Comparison of ENCODE assay signal across 8 mouse cellular contexts in genomic region chr12:110843194-110844048, GRCm38 (mm10). TPM values are rescaled to one million over a fixed set of nuclear protein-coding genes. Genes with fewer than 3 reads are reported as not detected.
DNase-seq lines count a peak whose midpoint lies in the region; ATAC-seq and TF ChIP-seq lines count a peak whose summit lies in the region.

No protein-coding gene starts in this region.

- H3K9me3 ChIP-seq in ES-Bruce4 (replicated peaks; ENCODE audit: control insufficient read depth, insufficient read depth, low read length, poor library complexity, severe bottlenecking) = no peaks in the 10 kb centered on the region
- no peaks in the 10 kb centered on the region for H3K9me3 ChIP-seq in forebrain, embryonic 10.5 days
- H3K9me3 ChIP-seq in heart, embryonic 15.5 days (replicated peaks) = no peaks in the 10 kb centered on the region
- H3K9me3 ChIP-seq in liver, postnatal 0 days (ENCODE audit: low read length) = no peaks in the 10 kb centered on the region
- H3K9me3 ChIP-seq in neural tube, embryonic 12.5 days = no peaks in the 10 kb centered on the region
- H3K9me3 ChIP-seq in stomach, embryonic 16.5 days (replicated peaks; ENCODE audit: control insufficient read depth, low read length) = no peaks in the 10 kb centered on the region

- DNase-seq in c-Kit-positive CD71-positive TER-119-negative erythroid progenitor cells, embryonic 14.5 days (ENCODE audit: low read depth) = peak; percentile 81
- DNase-seq in forebrain, embryonic 10.5 days (ENCODE audit: extremely low spot score, low spot score) = peak; percentile 87
- peak; percentile 90 for DNase-seq in kidney, postnatal 14 days
- peak; percentile 90 for DNase-seq in liver, postnatal 0 days

- no peak for TF ChIP-seq EP300 in ES-Bruce4 (IDR thresholded peaks at IDR 0.05; ENCODE audit: insufficient read depth, low read depth, low read length)
- TF ChIP-seq EP300 in liver, postnatal 0 days (IDR thresholded peaks at IDR 0.05; ENCODE audit: low read depth) = no peak

- 21% methylated on average over 32 of the region's 32 CpGs for WGBS in forebrain, embryonic 10.5 days
- 18% methylated on average over 32 of the region's 32 CpGs for WGBS in heart, embryonic 15.5 days
- 16% methylated on average over 32 of the region's 32 CpGs for WGBS in liver, postnatal 0 days (ENCODE audit: insufficient replicate concordance)
- WGBS in neural tube, embryonic 12.5 days = 19% methylated on average over 32 of the region's 32 CpGs
- WGBS in stomach, embryonic 16.5 days = 17% methylated on average over 32 of the region's 32 CpGs

- ATAC-seq in heart, embryonic 15.5 days (replicated peaks; ENCODE audit: insufficient number of reproducible peaks, insufficient read depth, low FRiP score, low read depth) = no peak
- peak; percentile 50 for ATAC-seq in liver, postnatal 0 days
- ATAC-seq in neural tube, embryonic 12.5 days (ENCODE audit: low FRiP score, low read depth) = no peak
- ATAC-seq in stomach, embryonic 16.5 days (ENCODE audit: insufficient read depth, low FRiP score) = peak; percentile 14; the same call in 1 of the 2 replicates

- H3K27me3 ChIP-seq in ES-Bruce4 (ENCODE audit: control insufficient read depth, insufficient read depth, low read length, poor library complexity, severe bottlenecking) = no peaks in the 10 kb centered on the region
- peaks cover 58% of the 10 kb centered on the region for H3K27me3 ChIP-seq in forebrain, embryonic 10.5 days (ENCODE audit: poor library complexity, severe bottlenecking)
- H3K27me3 ChIP-seq in heart, embryonic 15.5 days = no peaks in the 10 kb centered on the region
- no peaks in the 10 kb centered on the region for H3K27me3 ChIP-seq in liver, postnatal 0 days (ENCODE audit: insufficient read depth, low read length)
- peaks cover 6% of the 10 kb centered on the region; the same call in 1 of the 2 replicates for H3K27me3 ChIP-seq in neural tube, embryonic 12.5 days (replicated peaks)
- no peaks in the 10 kb centered on the region for H3K27me3 ChIP-seq in stomach, embryonic 16.5 days (ENCODE audit: control insufficient read depth, insufficient read depth, low read length)

- H3K36me3 ChIP-seq in ES-Bruce4 (ENCODE audit: control insufficient read depth, insufficient read depth, low read length, poor library complexity, severe bottlenecking) = no peaks in the 10 kb centered on the region
- no peaks in the 10 kb centered on the region for H3K36me3 ChIP-seq in forebrain, embryonic 10.5 days (replicated peaks)
- no peaks in the 10 kb centered on the region for H3K36me3 ChIP-seq in heart, embryonic 15.5 days
- H3K36me3 ChIP-seq in liver, postnatal 0 days (replicated peaks; ENCODE audit: insufficient read depth, low read length) = no peaks in the 10 kb centered on the region
- H3K36me3 ChIP-seq in neural tube, embryonic 12.5 days = no peaks in the 10 kb centered on the region
- H3K36me3 ChIP-seq in stomach, embryonic 16.5 days (ENCODE audit: control insufficient read depth, insufficient read depth, low read length) = no peaks in the 10 kb centered on the region

- peak overlapping the region; percentile 82 for H3K4me2 ChIP-seq in heart, embryonic 15.5 days
- peak overlapping the region; percentile 79 for H3K4me2 ChIP-seq in liver, postnatal 0 days (ENCODE audit: low read depth, low read length)
- H3K4me2 ChIP-seq in neural tube, embryonic 12.5 days (replicated peaks) = peak overlapping the region; percentile 58
- H3K4me2 ChIP-seq in stomach, embryonic 16.5 days (ENCODE audit: low read depth, low read length) = peak overlapping the region; percentile 93

- TF ChIP-seq CTCF in ES-Bruce4 (IDR thresholded peaks at IDR 0.05; ENCODE audit: low read depth, low read length) = peak; percentile 84
- peak; percentile 97 for TF ChIP-seq CTCF in liver, postnatal 0 days (IDR thresholded peaks at IDR 0.05; ENCODE audit: low read depth)

- H3K4me1 ChIP-seq in ES-Bruce4 (ENCODE audit: control insufficient read depth, insufficient read depth, low read length) = no peaks in the 10 kb centered on the region
- peaks cover 45% of the 10 kb centered on the region for H3K4me1 ChIP-seq in forebrain, embryonic 10.5 days
- peaks cover 24% of the 10 kb centered on the region for H3K4me1 ChIP-seq in heart, embryonic 15.5 days (replicated peaks)
- peaks cover 28% of the 10 kb centered on the region for H3K4me1 ChIP-seq in liver, postnatal 0 days (ENCODE audit: insufficient read depth)
- peaks cover 14% of the 10 kb centered on the region; the same call in 1 of the 2 replicates for H3K4me1 ChIP-seq in neural tube, embryonic 12.5 days
- H3K4me1 ChIP-seq in stomach, embryonic 16.5 days (ENCODE audit: control insufficient read depth, insufficient read depth, low read length) = peaks cover 22% of the 10 kb centered on the region

- peak overlapping the region; percentile 88 for H3K4me3 ChIP-seq in ES-Bruce4 (ENCODE audit: low read depth, low read length)
- peak overlapping the region; percentile 59 for H3K4me3 ChIP-seq in forebrain, embryonic 10.5 days
- peak overlapping the region; percentile 69 for H3K4me3 ChIP-seq in heart, embryonic 15.5 days
- peak overlapping the region; percentile 56 for H3K4me3 ChIP-seq in liver, postnatal 0 days (ENCODE audit: low read depth, low read length)
- H3K4me3 ChIP-seq in neural tube, embryonic 12.5 days = peak overlapping the region; percentile 45
- H3K4me3 ChIP-seq in stomach, embryonic 16.5 days (replicated peaks; ENCODE audit: low read length) = peak overlapping the region; percentile 54

- H3K27ac ChIP-seq in ES-Bruce4 (ENCODE audit: insufficient read depth, low read length) = peak overlapping the region; percentile 49; the same call in 1 of the 2 replicates
- H3K27ac ChIP-seq in forebrain, embryonic 10.5 days = no peak overlapping the region
- H3K27ac ChIP-seq in heart, embryonic 15.5 days = no peak overlapping the region
- H3K27ac ChIP-seq in liver, postnatal 0 days (ENCODE audit: low read depth) = no peak overlapping the region
- no peak overlapping the region for H3K27ac ChIP-seq in neural tube, embryonic 12.5 days
- no peak overlapping the region for H3K27ac ChIP-seq in stomach, embryonic 16.5 days (ENCODE audit: low read length)

- H3K9ac ChIP-seq in ES-Bruce4 (ENCODE audit: low read depth, poor library complexity, severe bottlenecking) = peak overlapping the region; percentile 74
- peak overlapping the region; percentile 62 for H3K9ac ChIP-seq in heart, embryonic 15.5 days
- peak overlapping the region; percentile 69 for H3K9ac ChIP-seq in liver, postnatal 0 days (replicated peaks)
- peak overlapping the region; percentile 33; the same call in 1 of the 2 replicates for H3K9ac ChIP-seq in neural tube, embryonic 12.5 days
- H3K9ac ChIP-seq in stomach, embryonic 16.5 days (ENCODE audit: low read length) = peak overlapping the region; percentile 56

- TF ChIP-seq POLR2A in ES-Bruce4 (IDR thresholded peaks at IDR 0.05; ENCODE audit: insufficient read depth, low read length) = no peak

RNA-seq across cellular contexts. Expression of gene Mok, which starts 2.7 kb away (rescaled TPM):
- 33.4 and 35.8 TPM in 2 replicates for polyA plus RNA-seq in ES-Bruce4 (2011; ENCODE audit: insufficient read depth, insufficient read length, low read depth, missing spikeins)
- 11.7 and 12.0 TPM in 2 replicates for polyA plus RNA-seq in forebrain, embryonic 10.5 days (2016; fragmentation: Nextera tagmentation; extraction: Ambion mirVana)
- 3.0 and 4.0 TPM in 2 replicates for polyA plus RNA-seq in heart, embryonic 15.5 days (2015; fragmentation: Nextera tagmentation; extraction: Ambion mirVana)
- 0.13 and 0.29 TPM in 2 replicates for polyA plus RNA-seq in liver, postnatal 0 days (2015; fragmentation: Nextera tagmentation; extraction: Ambion mirVana)
- polyA plus RNA-seq in neural tube, embryonic 12.5 days (2016; fragmentation: Nextera tagmentation; extraction: Ambion mirVana) = 9.7 and 10.2 TPM in 2 replicates
- polyA plus RNA-seq in stomach, embryonic 16.5 days (2015; fragmentation: Nextera tagmentation; extraction: Ambion mirVana) = 2.2 and 2.9 TPM in 2 replicates

RNA-seq across cellular contexts. Expression of gene Zfp839, which starts 6.6 kb away (rescaled TPM):
- 11.2 and 12.6 TPM in 2 replicates for polyA plus RNA-seq in ES-Bruce4 (2011; ENCODE audit: insufficient read depth, insufficient read length, low read depth, missing spikeins)
- polyA plus RNA-seq in forebrain, embryonic 10.5 days (2016; fragmentation: Nextera tagmentation; extraction: Ambion mirVana) = 4.2 and 5.2 TPM in 2 replicates
- polyA plus RNA-seq in heart, embryonic 15.5 days (2015; fragmentation: Nextera tagmentation; extraction: Ambion mirVana) = 4.5 and 5.9 TPM in 2 replicates
- 1.1 and 1.8 TPM in 2 replicates for polyA plus RNA-seq in liver, postnatal 0 days (2015; fragmentation: Nextera tagmentation; extraction: Ambion mirVana)
- polyA plus RNA-seq in neural tube, embryonic 12.5 days (2016; fragmentation: Nextera tagmentation; extraction: Ambion mirVana) = 5.7 and 5.9 TPM in 2 replicates
- polyA plus RNA-seq in stomach, embryonic 16.5 days (2015; fragmentation: Nextera tagmentation; extraction: Ambion mirVana) = 4.4 and 4.6 TPM in 2 replicates

RNA-seq across cellular contexts. Expression of gene Cinp, which starts 45.5 kb away (rescaled TPM):
- polyA plus RNA-seq in ES-Bruce4 (2011; ENCODE audit: insufficient read depth, insufficient read length, low read depth, missing spikeins) = 76.3 and 77.6 TPM in 2 replicates
- 99.6 and 106 TPM in 2 replicates for polyA plus RNA-seq in forebrain, embryonic 10.5 days (2016; fragmentation: Nextera tagmentation; extraction: Ambion mirVana)
- 55.2 and 64.2 TPM in 2 replicates for polyA plus RNA-seq in heart, embryonic 15.5 days (2015; fragmentation: Nextera tagmentation; extraction: Ambion mirVana)
- 30.6 and 34.2 TPM in 2 replicates for polyA plus RNA-seq in liver, postnatal 0 days (2015; fragmentation: Nextera tagmentation; extraction: Ambion mirVana)
- 65.3 and 68.3 TPM in 2 replicates for polyA plus RNA-seq in neural tube, embryonic 12.5 days (2016; fragmentation: Nextera tagmentation; extraction: Ambion mirVana)
- polyA plus RNA-seq in stomach, embryonic 16.5 days (2015; fragmentation: Nextera tagmentation; extraction: Ambion mirVana) = 74.8 and 78.4 TPM in 2 replicates

RNA-seq across cellular contexts. Expression of gene Tecpr2, which starts 45.6 kb away (rescaled TPM):
- polyA plus RNA-seq in ES-Bruce4 (2011; ENCODE audit: insufficient read depth, insufficient read length, low read depth, missing spikeins) = 7.1 and 7.3 TPM in 2 replicates
- polyA plus RNA-seq in forebrain, embryonic 10.5 days (2016; fragmentation: Nextera tagmentation; extraction: Ambion mirVana) = 6.6 and 7.2 TPM in 2 replicates
- 2.0 and 3.2 TPM in 2 replicates for polyA plus RNA-seq in heart, embryonic 15.5 days (2015; fragmentation: Nextera tagmentation; extraction: Ambion mirVana)
- polyA plus RNA-seq in liver, postnatal 0 days (2015; fragmentation: Nextera tagmentation; extraction: Ambion mirVana) = 0.63 and 1.1 TPM in 2 replicates
- polyA plus RNA-seq in neural tube, embryonic 12.5 days (2016; fragmentation: Nextera tagmentation; extraction: Ambion mirVana) = 7.2 and 7.6 TPM in 2 replicates
- 4.2 and 4.3 TPM in 2 replicates for polyA plus RNA-seq in stomach, embryonic 16.5 days (2015; fragmentation: Nextera tagmentation; extraction: Ambion mirVana)

Comparison
In these comparisons a context has a peak if more than half of its experiments do, and no peak if none do; other contexts are left out.
1. ATAC-seq: peak in liver, postnatal 0 days (single experiment) and stomach, embryonic 16.5 days (single experiment); none in heart, embryonic 15.5 days (single experiment) and neural tube, embryonic 12.5 days (single experiment).
2. Peak in every context shown above with its lines, with median percentiles within 50 percentile points of each other: H3K4me3 ChIP-seq, H3K9ac ChIP-seq, DNase-seq and H3K4me2 ChIP-seq.